In genomic region chr3:145963101-145964017, GRCm38 (mm10) we compare ENCODE assay signal across 8 mouse cellular contexts. TPM values are rescaled to one million over a fixed set of nuclear protein-coding genes. Genes with fewer than 3 reads are reported as not detected.
DNase-seq lines count a peak whose midpoint lies in the region; ATAC-seq lines count a peak whose summit lies in the region.

No protein-coding gene starts in this region.

- WGBS in heart, embryonic 10.5 days = 11% methylated on average over 31 of the region's 31 CpGs
- 16% methylated on average over 31 of the region's 31 CpGs for WGBS in kidney, embryonic 15.5 days

- H3K27ac ChIP-seq in heart, embryonic 10.5 days = peak overlapping the region; percentile 91
- peak overlapping the region; percentile 66 for H3K27ac ChIP-seq in kidney, embryonic 15.5 days

- DNase-seq in heart, embryonic 10.5 days (ENCODE audit: low spot score) = no peak
- peak; percentile 66 for DNase-seq in lung, postnatal 25 days (ENCODE audit: low spot score)
- DNase-seq in yolk sac, embryonic 10.5 days (ENCODE audit: low spot score) = peak; percentile 56
- no peak for DNase-seq in adrenal gland, adult 18-20 months (ENCODE audit: low spot score in 2 of 2)
- no peak for DNase-seq in ovary, postnatal 36 days (ENCODE audit: low spot score)
- DNase-seq in spleen, postnatal 36 days (ENCODE audit: low spot score in 2 of 2) = no peak

- H3K4me1 ChIP-seq in heart, embryonic 10.5 days = peaks cover 34% of the 10 kb centered on the region
- H3K4me1 ChIP-seq in kidney, embryonic 15.5 days = peaks cover 31% of the 10 kb centered on the region

- H3K27me3 ChIP-seq in heart, embryonic 10.5 days (ENCODE audit: insufficient read depth, poor library complexity, severe bottlenecking) = peaks cover 6% of the 10 kb centered on the region; the same call in 1 of the 2 replicates
- H3K27me3 ChIP-seq in kidney, embryonic 15.5 days = peaks cover 31% of the 10 kb centered on the region

- H3K4me2 ChIP-seq in kidney, embryonic 15.5 days = peak overlapping the region; percentile 46

- H3K9me3 ChIP-seq in heart, embryonic 10.5 days = no peaks in the 10 kb centered on the region
- H3K9me3 ChIP-seq in kidney, embryonic 15.5 days (replicated peaks) = 0 out of 2 replicates have a peak, but pooled peaks cover under 1% of the 10 kb centered on the region

- ATAC-seq in common myeloid progenitor, adult 5-6 weeks (replicated peaks; ENCODE audit: low read depth, poor library complexity, severe bottlenecking) = peak; percentile 57
- peak; percentile 23 for ATAC-seq in kidney, embryonic 15.5 days (replicated peaks; ENCODE audit: low FRiP score)

- peak overlapping the region; percentile 43 for H3K4me3 ChIP-seq in heart, embryonic 10.5 days
- H3K4me3 ChIP-seq in kidney, embryonic 15.5 days (replicated peaks) = peak overlapping the region; percentile 10

- no peak overlapping the region for H3K9ac ChIP-seq in kidney, embryonic 15.5 days

- H3K36me3 ChIP-seq in heart, embryonic 10.5 days = no peaks in the 10 kb centered on the region
- H3K36me3 ChIP-seq in kidney, embryonic 15.5 days = no peaks in the 10 kb centered on the region

RNA-seq across cellular contexts. Expression of gene Syde2, which starts 24.3 kb away (rescaled TPM):
- total RNA-seq in common myeloid progenitor, adult 5-6 weeks (2017) = 11.8 and 14.1 TPM in 2 replicates
- 3.1 and 3.4 TPM in 2 replicates for polyA plus RNA-seq in heart, embryonic 10.5 days (2016; fragmentation: Nextera tagmentation; extraction: Ambion mirVana)
- polyA plus RNA-seq in kidney, embryonic 15.5 days (2015; fragmentation: Nextera tagmentation; extraction: Ambion mirVana) = 1.4 and 1.8 TPM in 2 replicates
- total RNA-seq in adrenal gland, adult 18-20 months (2021) = 1 to 10 TPM; 4.4 to 5.1 TPM

RNA-seq across cellular contexts. Expression of gene 2410004B18Rik, which starts 25.5 kb away (rescaled TPM):
- total RNA-seq in common myeloid progenitor, adult 5-6 weeks (2017) = 17.0 and 36.4 TPM in 2 replicates
- polyA plus RNA-seq in heart, embryonic 10.5 days (2016; fragmentation: Nextera tagmentation; extraction: Ambion mirVana) = 43.3 and 55.7 TPM in 2 replicates
- 50.2 and 52.7 TPM in 2 replicates for polyA plus RNA-seq in kidney, embryonic 15.5 days (2015; fragmentation: Nextera tagmentation; extraction: Ambion mirVana)
- 10 to 100 TPM; 21.2 to 23.1 TPM for total RNA-seq in adrenal gland, adult 18-20 months (2021)

RNA-seq across cellular contexts. Expression of gene Bcl10, which starts 40.8 kb away (rescaled TPM):
- 50.3 and 52.5 TPM in 2 replicates for total RNA-seq in common myeloid progenitor, adult 5-6 weeks (2017)
- polyA plus RNA-seq in heart, embryonic 10.5 days (2016; fragmentation: Nextera tagmentation; extraction: Ambion mirVana) = 39.1 and 41.1 TPM in 2 replicates
- polyA plus RNA-seq in kidney, embryonic 15.5 days (2015; fragmentation: Nextera tagmentation; extraction: Ambion mirVana) = 52.2 and 53.5 TPM in 2 replicates
- 10 to 100 TPM; 22.3 to 24.9 TPM for total RNA-seq in adrenal gland, adult 18-20 months (2021)

Comparison
In these comparisons a context has a peak if more than half of its experiments do, and no peak if none do; other contexts are left out.
1. DNase-seq: peak in lung, postnatal 25 days (single experiment) and yolk sac, embryonic 10.5 days (single experiment); none in heart, embryonic 10.5 days (single experiment), adrenal gland, adult 18-20 months (0 of 2), ovary, postnatal 36 days (single experiment) and spleen, postnatal 36 days (0 of 2).